Mouse (Mus musculus) CD4-positive naive resting alpha-beta T cell, adult 76 days (primary cell): ENCODE results near the gene Olfr538. TPM values are rescaled to one million over a fixed set of nuclear protein-coding genes. Genes with fewer than 3 reads are reported as not detected.

Source experiments
- total RNA-seq: library from RNA; stranded (reverse); gene quantifications from one replicate; pipeline ENCODE4 v1.2.4, GENCODE M21; 2023

The Olfr538 gene
- total RNA-seq = not detected

GRCm38 (mm10) chr7:140567586-140567985 is at the start of gene Olfr538:
Gene Olfr538, plus strand, starts transcription at chr7:140567886.

DNA sequence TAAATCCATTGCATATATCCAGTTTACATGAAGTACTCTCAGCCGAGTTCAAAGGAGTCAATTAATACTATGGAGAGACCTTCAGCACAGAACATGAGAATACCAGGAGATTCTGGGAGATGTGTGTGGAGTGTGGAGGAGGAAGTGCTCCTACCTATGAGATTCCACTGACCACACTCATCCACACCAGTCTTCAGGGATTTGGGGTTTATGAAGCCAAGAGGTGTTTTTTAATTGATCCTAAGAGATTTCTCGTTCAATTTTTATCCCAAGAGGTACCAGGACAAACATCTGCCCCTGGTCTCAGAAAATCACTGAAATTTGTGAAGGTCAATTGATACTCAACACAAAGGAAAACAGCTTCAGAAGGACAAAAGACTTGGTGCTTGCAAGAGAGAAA is 33.3 kb downstream of the Olfr538 start, which contains the start of gene Olfr46:
Olfr46 (plus strand) TSS at position 301 of the 400 bp plus-strand sequence.

Other genes starting within 250 kb of the Olfr538 start
- gene Olfr525, start 247.0 kb upstream of the Olfr538 start, total RNA-seq = not detected
- not detected for gene Olfr527, start 233.9 kb upstream of the Olfr538 start, total RNA-seq
- gene Olfr60, start 206.2 kb upstream of the Olfr538 start, total RNA-seq = not detected
- not detected for gene Olfr530, start 191.6 kb upstream of the Olfr538 start, total RNA-seq
- not detected for gene Olfr531, start 165.0 kb upstream of the Olfr538 start, total RNA-seq
- not detected for gene Olfr532, start 146.2 kb upstream of the Olfr538 start, total RNA-seq
- gene Olfr533, start 104.5 kb upstream of the Olfr538 start, total RNA-seq = not detected
- not detected for gene Olfr535, start 83.7 kb upstream of the Olfr538 start, total RNA-seq
- not detected for gene Olfr536, start 60.5 kb upstream of the Olfr538 start, total RNA-seq
- gene Olfr46, start 33.4 kb downstream of the Olfr538 start, total RNA-seq = not detected
- gene Olfr61, start 61.1 kb downstream of the Olfr538 start, total RNA-seq = not detected
- gene Olfr53, start 78.6 kb downstream of the Olfr538 start, total RNA-seq = not detected
- not detected for gene Olfr539, start 92.0 kb downstream of the Olfr538 start, total RNA-seq
- gene Olfr45, start 114.1 kb downstream of the Olfr538 start, total RNA-seq = not detected
- not detected for gene Olfr541, start 129.4 kb downstream of the Olfr538 start, total RNA-seq
- not detected for gene Cyp2e1, start 195.9 kb downstream of the Olfr538 start, total RNA-seq
- not detected for gene Syce1, start 220.0 kb downstream of the Olfr538 start, total RNA-seq